Mouse (Mus musculus): ENCODE data around the gene Ncln.
A peak's percentile ranks its signal among the peaks of the same experiment; 100 is the strongest.

Gene Ncln

GRCm38 (mm10) chr10:81510246-81510810 lies 14.1 kb upstream of the Ncln start:
- DNase-seq, result no peak

GRCm38 (mm10) chr10:81507691-81508489 lies 11.7 kb upstream of the Ncln start:
- no peak for DNase-seq

GRCm38 (mm10) chr10:81507095-81507494 lies 10.9 kb upstream of the Ncln start:
- no peak for DNase-seq

- DNase-seq, result no peak
These were observed 8.9 kb upstream of the Ncln start for GRCm38 (mm10) chr10:81505016-81505664.

- peak; percentile 73 for DNase-seq
These were observed 6.5 kb upstream of the Ncln start for GRCm38 (mm10) chr10:81502658-81503057.

- no peak for DNase-seq
These were observed 5.7 kb upstream of the Ncln start for GRCm38 (mm10) chr10:81501863-81502262.

- no peak for DNase-seq
These were observed 3.8 kb upstream of the Ncln start, which contains the start of gene S1pr4 for GRCm38 (mm10) chr10:81500032-81500431. S1pr4 (minus strand) TSS chr10:81500132.

- DNase-seq, result peak; percentile 77 to 87
These were observed 3.2 kb upstream of the Ncln start for GRCm38 (mm10) chr10:81499250-81499901.

- DNase-seq, result no peak
These were observed 2.4 kb upstream of the Ncln start for GRCm38 (mm10) chr10:81498316-81499249.

- DNase-seq, result no peak
These were observed 1.4 kb upstream of the Ncln start for GRCm38 (mm10) chr10:81497401-81498270.

- no peak for DNase-seq
These were observed 777 bp upstream of the Ncln start for GRCm38 (mm10) chr10:81496969-81497368.

GRCm38 (mm10) chr10:81495616-81496263 lies 452 bp downstream of the Ncln start:
- no peak for DNase-seq

GRCm38 (mm10) chr10:81495151-81495550 lies 1.0 kb downstream of the Ncln start:
- DNase-seq, result no peak

- no peak for DNase-seq
These were observed 1.7 kb downstream of the Ncln start for GRCm38 (mm10) chr10:81494260-81495041.

- DNase-seq, result no peak
These were observed 2.5 kb downstream of the Ncln start for GRCm38 (mm10) chr10:81493601-81494220.

- DNase-seq, result no peak
These were observed 3.5 kb downstream of the Ncln start for GRCm38 (mm10) chr10:81492606-81493240.

- DNase-seq, result no peak
These were observed 5.2 kb downstream of the Ncln start for GRCm38 (mm10) chr10:81491018-81491417.

GRCm38 (mm10) chr10:81489941-81490340 lies 6.3 kb downstream of the Ncln start:
- no peak for DNase-seq

- no peak for DNase-seq
These were observed 8.1 kb downstream of the Ncln start for GRCm38 (mm10) chr10:81488081-81488480.
